Mouse (Mus musculus) myocyte (in vitro differentiated cells): ENCODE results near the gene Plxdc2. TPM values are rescaled to one million over a fixed set of nuclear protein-coding genes. Genes with fewer than 3 reads are reported as not detected.

ENCODE experiments used
- H3K27me3 ChIP-seq: one replicate; pipeline ENCODE4 v1.6.1; 2011; ENCODE audit not compliant: control insufficient read depth, insufficient read depth, insufficient read length
- H3K36me3 ChIP-seq: one replicate; pipeline ENCODE4 v1.6.1; 2011; ENCODE audit not compliant: control insufficient read depth, insufficient read depth
- H3K4me2 ChIP-seq: one replicate; pipeline ENCODE4 v1.6.1; 2011; ENCODE audit warnings: low read depth, control low read depth
- H3K4me3 ChIP-seq: one replicate; pipeline ENCODE4 v1.5.1; 2011; ENCODE audit warnings: mild to moderate bottlenecking, control low read depth, moderate library complexity
- H3K79me2 ChIP-seq: one replicate; pipeline ENCODE4 v1.6.1; 2011; ENCODE audit not compliant: control insufficient read depth, insufficient read depth
- H3ac ChIP-seq: one replicate; pipeline ENCODE4 v1.6.1; 2011; ENCODE audit not compliant: control insufficient read depth, insufficient read length
- CEBPB ChIP-seq: IDR thresholded peaks from 2 replicates; pipeline ENCODE4 v1.6.1; 2011; ENCODE audit warnings: mild to moderate bottlenecking, moderate library complexity; ENCODE audit not compliant: poor library complexity, insufficient read depth, severe bottlenecking
- E2F4 ChIP-seq: IDR thresholded peaks from one replicate; pipeline ENCODE4 v1.6.1; 2011; ENCODE audit warnings: mild to moderate bottlenecking, control low read depth, moderate library complexity; ENCODE audit not compliant: insufficient read depth
- MAX ChIP-seq: IDR thresholded peaks from one replicate; pipeline ENCODE4 v1.6.1; 2011; ENCODE audit warnings: low read depth, mild to moderate bottlenecking, control low read depth
- MYOD1 ChIP-seq, 3 experiments: IDR thresholded peaks; one replicate each; pipeline ENCODE4 v1.6.1; 2011; ENCODE audit warnings: control low read depth in 2 of 3, low read depth in 2 of 3, mild to moderate bottlenecking in 2 of 3, moderate library complexity in 1 of 3; ENCODE audit not compliant: insufficient read length in 2 of 3, control insufficient read depth in 1 of 3
- MYOG ChIP-seq, 3 experiments: IDR thresholded peaks; one replicate each; pipeline ENCODE4 v1.6.1; 2011; ENCODE audit warnings: control low read depth in 2 of 3, low read depth in 2 of 3, mild to moderate bottlenecking in 2 of 3; ENCODE audit not compliant: insufficient read length in 2 of 3, control insufficient read depth in 1 of 3, insufficient read depth in 1 of 3
- POLR2A ChIP-seq: IDR thresholded peaks from one replicate; pipeline ENCODE4 v1.6.1; 2011; ENCODE audit warnings: low read depth, mild to moderate bottlenecking, control low read depth, moderate library complexity; ENCODE audit not compliant: insufficient read length
- POLR2AphosphoS2 ChIP-seq: IDR thresholded peaks from one replicate; pipeline ENCODE4 v1.6.1; 2011; ENCODE audit warnings: low read depth, control low read depth; ENCODE audit not compliant: insufficient read length
- REST ChIP-seq: IDR thresholded peaks from one replicate; pipeline ENCODE4 v1.6.1; 2011; ENCODE audit warnings: mild to moderate bottlenecking, control low read depth, moderate library complexity; ENCODE audit not compliant: insufficient read depth, insufficient read length
- SRF ChIP-seq: IDR thresholded peaks from one replicate; pipeline ENCODE4 v1.6.1; 2011; ENCODE audit warnings: low read depth; ENCODE audit not compliant: control insufficient read depth, insufficient read length
- TCF12 ChIP-seq: IDR thresholded peaks from one replicate; pipeline ENCODE4 v1.6.1; 2011; ENCODE audit warnings: mild to moderate bottlenecking, control low read depth; ENCODE audit not compliant: poor library complexity, insufficient read depth, severe bottlenecking
- TCF3 ChIP-seq: IDR thresholded peaks from one replicate; pipeline ENCODE4 v1.6.1; 2011; ENCODE audit warnings: low read depth, control low read depth; ENCODE audit not compliant: insufficient read length
- USF1 ChIP-seq: IDR thresholded peaks from one replicate; pipeline ENCODE4 v1.6.1; 2011; ENCODE audit warnings: low read depth, mild to moderate bottlenecking, control low read depth, moderate library complexity
- polyA plus RNA-seq: library from polyadenylated mRNA; unstranded; fragments of >200 nt; fragmentation: generic; extraction: Trizol; gene quantifications from one replicate; pipeline ENCODE4 v1.2.1, GENCODE M21; 2012; ENCODE audit warnings: missing spikeins

Plxdc2 gene
- polyA plus RNA-seq, 1 experiment = 0.16 TPM

DNA sequence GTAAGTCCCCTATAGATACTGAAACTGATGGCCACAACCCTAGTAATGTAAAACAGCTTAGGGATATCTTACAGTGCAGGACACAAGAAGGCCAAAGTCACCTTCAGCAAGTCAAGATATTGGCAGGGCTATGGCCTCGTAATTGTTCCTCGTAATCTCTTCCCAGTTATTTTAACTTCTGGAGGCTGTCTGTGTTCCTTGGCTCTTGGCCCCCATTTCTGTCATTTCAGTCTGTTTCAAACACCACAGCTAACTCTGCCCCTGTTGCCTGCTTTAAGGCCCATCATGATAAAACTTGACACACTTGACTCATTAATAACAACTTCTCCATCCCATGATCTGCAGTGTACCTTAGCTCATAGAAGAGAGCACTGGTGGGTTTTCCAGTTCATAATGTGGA, 378.3 kb downstream of the Plxdc2 start:
- Histone ChIP-seq H3ac (no peak overlapping the region), H3K4me2 (no peak overlapping the region), H3K4me3 (no peak overlapping the region), H3K79me2 (no peaks in the 10 kb centered on the region), H3K27me3 (no peaks in the 10 kb centered on the region), H3K36me3 (no peaks in the 10 kb centered on the region)
- TF ChIP-seq POLR2A (no peak), CEBPB (no peak), MAX (no peak), MYOD1 (IDR thresholded peaks at IDR 0.05; ENCODE audit: control insufficient read depth in 1 of 3, insufficient read length in 2 of 3, low read depth in 2 of 3) (no peak), SRF (no peak), TCF12 (no peak)

- Histone ChIP-seq H3K4me2 (peak overlapping the region; percentile 50), H3ac (no peak overlapping the region), H3K79me2 (no peaks in the 10 kb centered on the region), H3K27me3 (no peaks in the 10 kb centered on the region), H3K36me3 (no peaks in the 10 kb centered on the region), H3K4me3 (no peak overlapping the region)
- TF ChIP-seq TCF12 (peak; percentile 73), USF1 (no peak), MYOD1 (IDR thresholded peaks at IDR 0.05; ENCODE audit: control insufficient read depth in 1 of 3, insufficient read length in 2 of 3, low read depth in 2 of 3) (peak; percentile 11 to 96 (median 93)), MYOG (IDR thresholded peaks at IDR 0.05; ENCODE audit: control insufficient read depth in 1 of 3, insufficient read depth in 1 of 3, insufficient read length in 2 of 3, low read depth in 2 of 3) (peak; percentile 84 to 99 (median 85)), SRF (no peak), TCF3 (peak; percentile 88)
Observed at GRCm38 (mm10) chr2:16738241-16738640, 382.1 kb downstream of the Plxdc2 start.

GRCm38 (mm10) chr2:16741813-16742212, 385.7 kb downstream of the Plxdc2 start:
- no peaks in the 10 kb centered on the region for H3K79me2 ChIP-seq
- H3ac ChIP-seq = no peak overlapping the region
- H3K36me3 ChIP-seq = no peaks in the 10 kb centered on the region
- H3K4me2 ChIP-seq = no peak overlapping the region
- TF ChIP-seq SRF = no peak
- TF ChIP-seq MYOG (IDR thresholded peaks at IDR 0.05; ENCODE audit: control insufficient read depth in 1 of 3, insufficient read depth in 1 of 3, insufficient read length in 2 of 3, low read depth in 2 of 3) = no peak
- TF ChIP-seq REST = no peak
- no peak for TF ChIP-seq USF1
- no peak for TF ChIP-seq MAX
- TF ChIP-seq MYOD1 (IDR thresholded peaks at IDR 0.05; ENCODE audit: control insufficient read depth in 1 of 3, insufficient read length in 2 of 3, low read depth in 2 of 3) = no peak
- TF ChIP-seq TCF12 = no peak
- TF ChIP-seq E2F4 = no peak
- no peak for TF ChIP-seq POLR2AphosphoS2
- no peak for TF ChIP-seq POLR2A
- no peak for TF ChIP-seq CEBPB
- TF ChIP-seq TCF3 = no peak
- no peak overlapping the region for H3K4me3 ChIP-seq
- no peaks in the 10 kb centered on the region for H3K27me3 ChIP-seq

DNA sequence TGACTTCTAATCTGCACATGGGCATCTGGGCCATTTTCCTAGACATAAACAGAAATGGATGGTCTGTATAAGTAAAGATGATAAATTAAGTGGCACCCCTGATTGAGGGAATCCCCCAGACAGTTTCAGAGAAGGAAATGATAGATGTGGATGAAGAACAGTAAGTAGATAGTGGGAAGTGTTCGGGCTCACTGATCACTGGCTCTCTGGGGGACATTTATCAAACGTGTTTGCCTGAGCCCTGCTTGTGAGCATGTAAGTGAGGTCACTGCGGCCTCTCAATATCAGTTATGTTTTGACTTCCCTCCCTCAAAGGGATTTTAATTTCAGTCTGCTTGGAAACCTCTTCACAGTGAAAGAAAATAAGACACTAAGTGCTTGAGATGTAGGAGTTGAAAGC, 387.5 kb downstream of the Plxdc2 start:
- no peaks in the 10 kb centered on the region for H3K27me3 ChIP-seq
- no peak for TF ChIP-seq TCF12
- no peak for TF ChIP-seq MYOG (IDR thresholded peaks at IDR 0.05; ENCODE audit: control insufficient read depth in 1 of 3, insufficient read depth in 1 of 3, insufficient read length in 2 of 3, low read depth in 2 of 3)
- no peak for TF ChIP-seq POLR2A
- no peak for TF ChIP-seq USF1
- TF ChIP-seq REST = no peak
- TF ChIP-seq SRF = no peak
- TF ChIP-seq MAX = no peak
- TF ChIP-seq POLR2AphosphoS2 = no peak
- TF ChIP-seq TCF3 = no peak
- no peak for TF ChIP-seq MYOD1 (IDR thresholded peaks at IDR 0.05; ENCODE audit: control insufficient read depth in 1 of 3, insufficient read length in 2 of 3, low read depth in 2 of 3)
- no peak for TF ChIP-seq E2F4
- no peak for TF ChIP-seq CEBPB
- no peak overlapping the region for H3K4me3 ChIP-seq

GRCm38 (mm10) chr2:16749302-16749909, 393.3 kb downstream of the Plxdc2 start:
- TF ChIP-seq USF1 = no peak
- TF ChIP-seq MYOD1 (IDR thresholded peaks at IDR 0.05; ENCODE audit: control insufficient read depth in 1 of 3, insufficient read length in 2 of 3, low read depth in 2 of 3) = no peak
- TF ChIP-seq POLR2A = no peak
- TF ChIP-seq MAX = no peak
- TF ChIP-seq TCF3 = no peak
- no peak for TF ChIP-seq TCF12
- TF ChIP-seq SRF = no peak
- no peak for TF ChIP-seq POLR2AphosphoS2
- no peak for TF ChIP-seq REST
- no peaks in the 10 kb centered on the region for H3K27me3 ChIP-seq
- no peak overlapping the region for H3K4me3 ChIP-seq
- no peaks in the 10 kb centered on the region for H3K36me3 ChIP-seq
- no peak overlapping the region for H3K4me2 ChIP-seq
- no peaks in the 10 kb centered on the region for H3K79me2 ChIP-seq
- no peak overlapping the region for H3ac ChIP-seq

More for the DNA sequence above, 387.5 kb downstream of the Plxdc2 start:
- Histone ChIP-seq H3K36me3 (no peaks in the 10 kb centered on the region), H3ac (no peak overlapping the region), H3K4me2 (no peak overlapping the region), H3K79me2 (no peaks in the 10 kb centered on the region)
